Mouse (Mus musculus): ENCODE data around the gene Anks1b.

Gene Anks1b

GRCm38 (mm10) chr10:89946636-89947349 lies 73.5 kb downstream of the Anks1b start:
- no peak for DNase-seq (ENCODE audit: low read depth, low spot score)

DNA sequence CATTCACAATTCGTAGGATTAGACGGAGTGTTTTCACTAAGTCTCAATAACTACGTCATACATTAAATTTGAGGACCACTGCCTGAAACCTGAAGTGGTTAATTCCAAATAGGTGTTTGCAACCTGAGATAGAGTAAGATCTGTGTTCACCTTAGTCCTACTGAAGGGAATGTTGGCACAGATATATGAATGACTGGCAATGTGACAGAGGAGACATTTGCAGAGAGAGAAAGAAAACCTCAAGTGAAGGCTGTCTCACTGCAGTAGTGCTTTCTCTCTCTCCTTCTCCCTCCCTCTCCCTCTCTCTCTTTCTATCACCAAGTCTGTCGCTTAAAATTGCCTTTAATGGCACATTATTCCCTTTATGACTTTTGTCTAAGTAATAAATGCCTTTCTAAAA lies 101.1 kb downstream of the Anks1b start:
- DNase-seq (ENCODE audit: low read depth, low spot score), result no peak

DNA sequence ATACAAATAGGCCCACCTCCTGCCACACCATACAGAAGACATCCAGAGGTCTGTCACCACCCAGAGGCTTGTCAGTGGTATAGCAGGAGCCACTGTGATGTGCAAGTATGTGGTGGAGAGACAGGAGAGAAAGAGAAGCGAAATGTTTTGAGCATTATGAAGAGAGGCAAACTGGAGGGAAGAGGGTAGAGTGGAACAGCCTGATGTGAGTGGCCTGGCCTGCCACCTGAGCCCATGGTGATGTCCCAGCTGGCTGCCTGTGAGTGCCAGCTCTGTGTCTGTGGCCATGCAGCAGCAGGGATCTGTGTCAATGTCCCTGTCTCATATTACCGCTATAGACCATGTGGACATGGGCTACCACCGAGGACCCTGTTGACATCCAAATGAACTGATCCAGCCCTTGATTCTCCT lies 102.1 kb downstream of the Anks1b start:
- no peak for DNase-seq (ENCODE audit: low read depth, low spot score)

DNA sequence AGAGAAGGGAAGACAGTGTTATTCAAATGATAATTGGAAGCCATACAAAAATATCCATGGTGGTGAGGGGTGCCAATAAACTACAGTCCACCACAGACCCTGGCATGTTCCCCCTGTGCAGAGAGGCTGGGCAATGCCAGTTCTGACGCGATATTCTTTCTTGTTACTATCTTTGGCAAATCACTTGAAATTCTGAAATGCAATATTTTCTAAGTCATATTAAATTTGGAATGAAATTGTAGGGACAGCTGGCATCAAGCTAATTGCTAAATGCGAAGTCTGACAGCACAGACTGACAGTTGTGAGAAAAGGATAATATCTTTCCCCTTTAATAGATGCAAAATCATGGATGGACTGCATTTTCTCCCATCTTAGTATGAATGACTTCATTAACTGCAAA lies 103.3 kb downstream of the Anks1b start:
- peak; percentile 68 for DNase-seq (ENCODE audit: low read depth, low spot score)

DNA sequence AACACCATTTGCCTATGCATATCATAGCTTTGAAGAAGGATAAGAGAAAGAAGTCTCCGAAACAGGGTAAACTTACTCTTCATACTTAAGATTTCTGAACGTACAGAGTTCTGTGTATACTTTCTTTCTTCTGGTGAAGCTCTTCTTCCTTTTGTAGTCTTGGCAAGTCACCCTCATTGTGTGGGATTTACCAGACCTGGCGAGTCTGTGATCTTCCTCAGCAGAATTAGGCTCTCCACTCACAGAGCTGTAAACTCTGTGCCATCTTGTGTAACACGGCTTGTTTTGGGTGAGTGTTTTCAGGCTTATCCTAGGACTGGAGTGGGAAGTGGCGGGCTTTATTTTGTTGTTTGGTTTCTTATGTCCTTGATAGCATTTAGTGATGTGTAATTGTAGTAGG lies 120.9 kb downstream of the Anks1b start:
- DNase-seq (ENCODE audit: low read depth, low spot score), result no peak

DNA sequence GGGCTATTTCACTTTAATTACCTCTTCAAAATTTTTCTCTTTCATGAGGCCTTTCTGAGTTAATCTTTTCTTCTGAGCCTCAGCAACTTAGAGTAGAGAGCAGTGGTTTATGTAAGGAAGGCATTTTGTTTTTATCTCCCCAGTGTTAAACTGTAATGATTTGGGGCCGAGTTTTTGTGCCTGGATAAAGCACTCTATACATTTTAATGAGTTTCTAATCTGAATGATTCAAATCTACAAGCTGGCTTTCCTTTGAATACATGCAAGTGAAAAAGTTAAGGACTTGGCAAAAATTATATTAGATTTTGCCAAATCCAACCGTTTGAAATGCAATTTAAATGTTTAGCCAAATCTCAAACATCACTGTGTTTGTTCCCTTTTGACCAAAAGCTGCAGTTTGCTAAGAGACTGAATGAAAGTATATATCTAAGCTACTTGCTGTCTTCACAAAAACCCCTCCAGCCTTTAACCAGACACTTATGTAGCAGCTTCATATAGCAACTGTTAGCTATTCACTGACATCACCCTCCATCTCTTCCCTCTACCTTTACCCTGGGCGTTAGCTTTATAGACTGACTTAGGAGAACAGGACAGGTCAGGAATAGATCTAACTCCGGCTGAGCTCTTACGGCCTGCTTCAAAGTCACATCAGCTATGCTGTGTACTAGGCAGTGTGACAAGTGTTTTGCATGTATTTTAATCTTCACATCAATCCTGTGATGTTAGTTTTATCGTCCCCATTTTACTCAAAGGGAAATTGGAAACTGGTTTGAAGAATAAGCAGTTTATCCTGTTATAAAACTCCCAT lies 122.5 kb downstream of the Anks1b start:
- DNase-seq (ENCODE audit: low read depth, low spot score), result peak; percentile 60

- DNase-seq (ENCODE audit: low read depth, low spot score), result peak; percentile 45
These were observed 130.8 kb downstream of the Anks1b start for GRCm38 (mm10) chr10:90003980-90004729.

DNA sequence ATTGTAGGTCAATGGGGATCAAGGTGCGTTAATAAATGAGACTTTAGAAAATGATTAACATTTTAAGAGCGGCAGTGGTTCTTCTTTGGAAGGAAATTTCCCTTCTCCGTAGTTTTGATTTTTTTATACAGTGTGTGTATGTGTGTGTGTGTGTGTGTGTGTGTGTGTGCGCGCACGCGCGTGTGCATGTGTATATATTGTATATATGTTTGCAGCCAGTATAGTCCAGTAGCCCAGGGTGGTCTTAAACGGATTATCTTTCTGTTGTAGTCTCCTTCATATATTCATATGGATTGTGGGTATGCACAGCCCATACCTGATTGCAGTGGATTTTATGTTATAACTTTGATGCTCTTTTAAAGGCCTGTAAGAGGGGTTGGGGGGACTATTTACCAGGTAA lies 131.6 kb downstream of the Anks1b start:
- no peak for DNase-seq (ENCODE audit: low read depth, low spot score)

DNA sequence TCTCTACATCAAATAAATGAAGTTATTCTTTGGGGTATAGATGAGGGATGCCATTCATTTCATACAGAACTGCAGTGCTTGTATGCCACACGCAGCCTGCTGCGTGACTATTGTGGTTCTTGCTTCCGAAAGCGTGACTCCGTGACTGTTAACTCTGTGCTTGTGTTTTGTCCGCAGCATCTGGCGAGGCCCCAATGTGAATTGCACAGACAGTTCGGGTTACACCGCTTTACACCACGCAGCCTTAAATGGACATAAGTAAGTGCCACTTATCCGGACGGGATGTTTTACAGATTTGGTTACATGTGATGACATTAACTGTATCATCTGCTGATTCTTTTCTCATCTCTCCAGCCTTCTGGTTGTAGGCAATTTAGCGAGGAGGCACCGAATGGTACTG lies 159.7 kb downstream of the Anks1b start:
- DNase-seq (ENCODE audit: low read depth, low spot score), result no peak

- no peak for DNase-seq (ENCODE audit: low read depth, low spot score)
These were observed 170.0 kb downstream of the Anks1b start for GRCm38 (mm10) chr10:90043287-90043686.

DNA sequence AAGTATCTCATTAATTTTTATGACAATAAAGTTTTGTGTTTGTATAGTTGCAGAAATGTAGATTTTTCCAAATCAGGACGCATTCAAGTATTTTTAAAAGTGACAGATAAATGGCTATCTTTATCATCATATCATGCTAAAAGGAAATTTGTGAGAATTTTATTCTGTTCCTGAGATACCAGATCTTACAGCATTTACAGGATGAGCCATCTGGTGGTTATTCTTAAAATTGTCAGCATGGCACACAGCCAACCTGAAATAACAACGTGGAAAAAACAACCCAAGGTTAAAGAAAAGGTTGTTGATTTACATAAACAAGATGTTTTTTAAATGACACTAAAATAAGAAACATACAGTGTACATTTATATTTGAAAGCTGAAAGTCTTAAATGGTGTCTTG lies 170.5 kb downstream of the Anks1b start:
- DNase-seq (ENCODE audit: low read depth, low spot score), result peak; percentile 20

GRCm38 (mm10) chr10:90044229-90044628 lies 170.9 kb downstream of the Anks1b start:
- no peak for DNase-seq (ENCODE audit: low read depth, low spot score)

GRCm38 (mm10) chr10:90068651-90069050 lies 195.3 kb downstream of the Anks1b start:
- DNase-seq (ENCODE audit: low read depth, low spot score), result no peak

GRCm38 (mm10) chr10:90077930-90078329 lies 204.6 kb downstream of the Anks1b start:
- no peak for DNase-seq (ENCODE audit: low read depth, low spot score)

GRCm38 (mm10) chr10:90081151-90081550 lies 207.8 kb downstream of the Anks1b start:
- DNase-seq (ENCODE audit: low read depth, low spot score), result no peak

- DNase-seq (ENCODE audit: low read depth, low spot score), result peak; percentile 63
These were observed 208.3 kb downstream of the Anks1b start for GRCm38 (mm10) chr10:90081630-90082029.

DNA sequence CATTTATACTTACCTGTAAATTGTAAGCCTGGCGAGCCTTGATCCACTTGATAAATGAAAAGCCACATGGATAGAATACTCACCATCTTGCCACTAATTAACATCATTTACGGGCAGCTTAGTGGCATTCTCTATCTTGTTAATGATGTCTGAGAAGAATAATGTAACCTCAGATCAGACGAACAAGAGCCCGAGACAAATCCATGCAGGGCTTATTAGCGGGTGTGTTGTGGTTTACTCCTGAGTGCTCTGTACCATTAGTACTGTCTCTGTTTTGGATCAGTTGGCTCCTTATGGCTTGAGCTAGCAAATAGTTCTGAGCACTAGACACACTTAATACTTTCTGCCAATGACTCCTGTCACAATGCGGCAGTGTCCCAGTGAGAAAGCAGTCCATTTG lies 220.6 kb downstream of the Anks1b start:
- DNase-seq (ENCODE audit: low read depth, low spot score), result no peak

- no peak for DNase-seq (ENCODE audit: low read depth, low spot score)
These were observed 239.4 kb downstream of the Anks1b start for GRCm38 (mm10) chr10:90112662-90113061.

DNA sequence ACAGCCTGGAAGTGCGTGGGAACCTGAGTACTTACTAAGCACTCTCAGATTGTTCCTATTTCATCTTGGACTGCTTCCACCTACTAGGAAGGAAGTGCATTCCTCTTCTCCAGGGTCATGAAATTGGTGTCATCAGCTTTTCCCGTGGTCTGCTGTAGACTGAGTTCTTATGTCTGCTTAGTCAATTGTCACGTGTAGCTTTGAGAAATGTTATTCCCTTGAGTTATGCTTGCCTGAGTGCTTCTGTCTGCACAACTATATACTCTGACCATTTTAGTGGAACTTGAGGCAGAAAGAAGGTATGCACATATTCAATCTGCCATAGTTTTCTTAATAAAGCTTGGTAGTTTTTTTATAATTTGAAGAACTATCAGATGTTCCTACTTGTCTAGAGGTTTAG lies 243.6 kb downstream of the Anks1b start:
- no peak for DNase-seq (ENCODE audit: low read depth, low spot score)

DNA sequence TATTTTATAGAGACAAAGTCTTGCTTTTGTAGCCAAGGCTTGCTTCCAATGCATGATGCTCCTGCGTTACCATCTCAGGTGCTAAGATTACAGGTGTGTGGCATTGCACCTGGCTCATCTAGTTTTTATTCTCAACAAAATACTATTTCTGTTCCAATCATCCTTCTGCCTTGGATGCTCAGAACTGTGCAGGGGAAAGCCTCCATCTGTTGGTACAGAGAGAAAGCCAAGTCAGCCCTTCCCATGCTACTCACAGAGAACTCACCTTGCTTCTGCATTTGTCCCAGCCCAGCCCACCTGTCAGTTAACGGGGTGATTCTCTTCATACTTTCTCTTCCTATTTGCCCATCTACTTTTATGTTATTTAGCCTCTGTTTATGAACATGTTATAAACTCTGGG lies 244.5 kb downstream of the Anks1b start:
- no peak for DNase-seq (ENCODE audit: low read depth, low spot score)

- DNase-seq (ENCODE audit: low read depth, low spot score), result no peak
These were observed 264.2 kb downstream of the Anks1b start for GRCm38 (mm10) chr10:90137538-90137937.

DNA sequence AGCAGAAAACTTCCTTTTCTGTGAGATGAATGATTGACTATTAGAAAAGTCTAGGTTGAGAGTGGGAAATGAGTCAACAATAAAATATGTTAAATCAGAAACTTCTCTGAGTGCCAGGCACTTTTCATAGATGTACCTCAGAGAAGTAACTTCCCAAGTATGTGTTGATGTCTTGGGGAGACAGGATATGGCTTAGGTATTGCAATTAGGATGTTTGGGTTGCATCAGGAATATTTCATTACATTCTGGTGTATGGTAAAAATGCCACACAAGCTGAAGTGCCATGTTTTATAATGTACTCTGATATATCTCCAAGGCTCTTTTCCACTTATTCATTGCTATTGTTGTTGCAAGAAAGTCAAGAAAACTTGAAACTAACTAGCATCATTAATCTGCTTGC lies 267.6 kb downstream of the Anks1b start:
- no peak for DNase-seq (ENCODE audit: low read depth, low spot score)
